Mouse (Mus musculus): ENCODE results near the gene Ilk.
"Not testable (repeated sequence)": the region's sequence is repeated elsewhere in the genome, so short reads cannot be mapped to it uniquely, and the experiment has no call there.

Ilk gene

DNA sequence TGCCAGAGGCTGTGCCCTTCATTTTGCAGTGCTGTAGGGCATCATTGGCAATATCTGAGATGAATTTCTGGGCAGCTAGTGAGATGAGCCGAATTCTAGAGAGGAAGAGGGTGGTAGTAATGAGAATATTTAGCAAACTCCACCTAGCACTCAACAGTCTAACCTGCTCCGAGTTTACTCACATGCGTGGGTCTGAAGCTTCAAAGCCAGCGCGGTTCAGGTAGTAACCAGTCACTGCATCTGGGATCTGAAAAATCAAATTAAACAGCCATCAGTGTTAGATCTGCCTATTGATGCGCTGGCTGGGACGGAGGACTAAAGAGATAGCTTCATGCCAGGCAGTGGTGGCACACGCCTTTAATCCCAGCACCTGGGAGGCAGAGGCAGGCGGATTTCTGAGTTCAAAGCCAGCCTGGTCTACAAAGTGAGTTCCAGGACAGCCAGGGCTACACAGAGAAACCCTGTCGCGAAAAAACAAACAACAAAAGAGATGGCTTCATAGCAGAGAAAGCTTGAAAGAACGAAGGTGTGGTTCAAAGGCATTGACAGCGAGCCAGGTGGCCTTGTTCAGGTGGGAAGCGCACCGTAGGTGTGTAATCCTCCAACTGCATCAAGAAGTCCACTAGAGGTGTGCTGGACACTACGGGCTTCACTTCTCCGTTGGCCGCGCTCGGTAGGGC is 7.0 kb downstream of the Ilk start:
- DNase-seq: not testable (repeated sequence)

DNA sequence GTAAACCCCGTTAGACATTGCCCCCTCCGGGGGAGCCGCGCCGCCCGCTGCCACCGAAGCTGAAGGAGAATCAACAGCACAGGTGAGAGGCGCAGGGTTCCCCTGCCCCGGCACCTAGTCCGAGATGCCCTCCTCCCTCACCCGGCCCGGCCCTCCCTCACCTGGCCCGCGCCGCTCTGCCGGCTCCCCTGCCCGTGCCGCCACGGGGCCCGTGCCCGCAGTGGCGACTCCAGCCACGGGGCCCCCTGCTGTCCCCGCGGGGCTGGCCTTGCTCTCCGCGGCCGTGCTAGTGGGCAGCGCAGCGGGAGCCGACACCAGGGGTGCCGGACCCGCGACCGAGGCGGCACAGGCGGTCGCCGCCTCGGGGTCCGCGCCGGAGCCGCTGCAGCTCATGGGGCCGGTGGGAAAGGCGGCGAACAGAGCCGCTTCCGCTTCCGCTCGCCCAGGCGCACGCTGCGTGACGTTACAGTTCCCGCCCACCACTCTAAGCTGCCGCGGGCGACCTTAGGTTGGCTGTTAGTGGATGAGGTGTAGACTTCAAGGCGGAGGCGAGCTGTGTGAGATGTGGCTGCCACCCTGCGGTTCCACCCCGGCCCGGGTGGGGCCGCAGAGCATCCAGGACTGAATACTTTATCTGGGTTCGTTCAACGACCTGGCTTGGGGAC is 7.7 kb downstream of the Ilk start, which contains the start of gene Taf10:
Gene Taf10 (minus strand): TSS at position 436 of the 665 bp plus-strand sequence.
- DNase-seq: peak; percentile 93 to 94

DNA sequence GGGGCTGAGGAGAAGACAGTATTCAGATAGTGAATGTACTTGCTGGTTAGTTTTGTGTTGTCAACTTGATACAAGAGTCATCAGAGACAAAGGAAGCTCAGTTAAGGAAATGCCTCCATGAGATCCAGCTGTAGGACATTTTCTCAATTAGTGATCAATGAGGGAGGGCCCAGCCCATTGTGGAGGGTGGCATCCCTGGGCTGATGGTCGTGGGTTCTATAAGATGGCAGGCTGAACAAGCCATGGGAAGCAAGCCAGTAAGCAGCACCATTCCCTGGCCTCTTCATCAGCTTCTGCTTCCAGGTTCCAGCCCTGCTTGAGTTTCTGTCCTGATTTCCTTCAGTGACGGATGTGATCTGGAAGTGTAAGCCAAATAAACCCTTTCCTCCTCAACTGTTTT is 11.4 kb downstream of the Ilk start:
- DNase-seq: no peak

DNA sequence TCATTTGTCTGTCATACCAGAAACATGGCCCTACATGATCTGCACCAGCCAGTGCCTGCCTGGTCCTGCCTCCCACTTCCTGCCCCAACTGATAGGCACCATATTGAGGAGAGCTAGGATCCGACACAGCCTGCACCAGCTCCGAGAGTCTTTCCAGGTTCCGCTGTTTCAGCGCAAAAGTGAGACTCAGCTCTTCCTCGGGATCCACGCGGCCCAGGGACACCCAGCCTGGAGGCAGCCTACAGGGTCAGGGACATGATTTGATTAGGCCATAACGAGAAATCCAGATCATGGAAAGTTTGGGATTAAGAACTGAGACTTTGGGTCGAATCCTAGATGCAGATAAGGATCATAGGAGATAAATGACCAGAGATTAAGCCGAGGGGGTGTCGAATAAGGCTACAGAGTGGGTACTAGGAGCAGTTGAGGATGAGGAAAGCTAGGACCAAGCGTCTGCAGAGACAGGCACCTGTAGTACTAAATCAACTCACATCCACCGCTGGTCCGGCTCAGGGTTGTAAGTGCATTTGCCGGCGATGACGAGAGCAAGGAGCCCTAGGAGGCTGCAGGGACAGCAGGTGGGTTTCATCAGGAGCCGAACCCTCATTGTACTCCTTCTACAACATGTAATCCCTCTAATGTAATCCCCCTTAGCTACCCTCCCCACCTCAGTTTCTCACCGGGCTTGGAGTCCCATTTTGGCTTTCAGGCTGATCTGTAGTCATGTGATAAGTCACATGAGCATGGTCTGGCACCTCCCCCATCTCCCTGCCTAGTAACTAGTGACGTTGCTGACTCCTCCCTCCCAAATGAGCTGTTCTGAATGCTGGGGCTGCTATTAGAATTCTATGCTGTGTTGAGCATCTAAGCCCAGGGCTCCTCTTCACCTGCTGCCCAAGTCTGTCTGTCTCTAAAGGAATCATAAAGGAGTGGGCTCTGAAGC is 15.4 kb downstream of the Ilk start, which contains the start of gene Tpp1:
Gene Tpp1 (minus strand): TSS at position 745 of the 943 bp plus-strand sequence.
- peak; percentile 96 for DNase-seq

DNA sequence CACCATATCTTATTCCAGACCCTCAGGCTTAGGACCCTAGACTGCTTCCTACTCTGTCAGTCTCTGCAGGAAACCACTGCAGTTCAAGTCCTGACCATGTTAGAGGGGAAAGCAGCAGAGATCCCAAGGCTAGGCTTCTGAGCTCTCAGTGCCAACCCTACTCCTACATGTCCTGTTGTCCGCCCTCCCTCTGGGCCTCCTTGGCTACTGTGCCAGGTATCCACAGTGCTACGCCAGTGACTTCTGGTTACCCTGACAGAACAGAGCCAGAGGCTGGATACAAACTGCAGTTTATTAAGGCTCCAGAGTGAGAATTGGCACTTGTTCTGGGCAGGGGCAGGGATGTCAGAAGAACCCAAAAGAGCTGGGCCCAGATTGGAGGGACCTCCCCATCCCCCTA is 16.3 kb downstream of the Ilk start:
- peak; percentile 61 for DNase-seq

DNA sequence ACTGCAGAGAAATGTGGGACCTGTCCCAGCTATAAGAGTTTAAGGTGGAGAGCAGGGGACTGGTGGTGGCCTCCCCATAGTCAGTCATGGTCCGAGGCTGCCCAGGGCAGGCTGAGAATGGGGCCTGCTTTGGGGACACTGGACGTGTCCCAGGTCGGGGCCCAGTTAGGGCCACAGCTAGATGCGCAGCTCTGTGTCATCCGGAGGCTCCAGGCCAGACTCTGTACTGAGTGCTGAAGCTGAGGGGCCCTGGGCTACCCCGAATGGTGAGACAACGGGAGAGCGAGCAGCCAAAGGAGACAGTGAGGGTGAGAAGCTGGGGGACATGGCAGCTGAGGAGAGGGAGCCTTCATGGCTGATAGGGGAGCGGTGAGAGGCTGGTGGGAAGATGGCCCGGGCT is 16.9 kb downstream of the Ilk start:
- no peak for DNase-seq

DNA sequence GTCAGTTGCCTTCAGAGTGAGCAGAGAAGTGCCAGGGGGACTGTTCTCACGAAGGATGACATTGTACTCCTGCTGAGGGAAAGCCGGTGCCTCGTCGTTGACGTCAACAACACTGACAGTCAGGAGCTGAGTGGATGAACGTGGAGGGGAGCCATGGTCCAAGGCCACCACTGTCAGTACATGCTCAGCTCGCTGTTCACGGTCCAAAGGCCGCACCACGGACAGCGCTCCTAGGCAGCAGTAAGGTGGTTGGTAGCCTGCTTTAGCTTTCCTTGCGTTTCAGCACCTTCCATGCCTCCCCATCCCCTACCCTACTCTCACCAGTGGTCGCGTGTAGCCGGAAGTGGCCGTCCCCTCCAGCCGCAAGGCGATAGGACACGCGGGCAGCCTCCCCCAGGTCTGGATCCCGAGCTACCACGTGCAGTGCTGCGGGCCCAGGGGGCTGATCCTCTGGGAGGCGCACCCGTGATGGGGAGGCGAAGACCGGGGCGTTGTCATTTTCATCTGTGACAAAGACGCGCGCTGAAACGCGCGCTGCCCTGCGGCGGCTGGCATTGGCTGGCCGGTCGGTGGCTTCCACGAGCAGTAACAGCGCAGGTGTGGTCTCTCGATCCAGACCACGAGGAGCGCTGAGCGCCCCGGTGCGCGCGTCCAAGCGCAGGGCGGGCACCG is 25.6 kb downstream of the Ilk start:
- DNase-seq: no peak

DNA sequence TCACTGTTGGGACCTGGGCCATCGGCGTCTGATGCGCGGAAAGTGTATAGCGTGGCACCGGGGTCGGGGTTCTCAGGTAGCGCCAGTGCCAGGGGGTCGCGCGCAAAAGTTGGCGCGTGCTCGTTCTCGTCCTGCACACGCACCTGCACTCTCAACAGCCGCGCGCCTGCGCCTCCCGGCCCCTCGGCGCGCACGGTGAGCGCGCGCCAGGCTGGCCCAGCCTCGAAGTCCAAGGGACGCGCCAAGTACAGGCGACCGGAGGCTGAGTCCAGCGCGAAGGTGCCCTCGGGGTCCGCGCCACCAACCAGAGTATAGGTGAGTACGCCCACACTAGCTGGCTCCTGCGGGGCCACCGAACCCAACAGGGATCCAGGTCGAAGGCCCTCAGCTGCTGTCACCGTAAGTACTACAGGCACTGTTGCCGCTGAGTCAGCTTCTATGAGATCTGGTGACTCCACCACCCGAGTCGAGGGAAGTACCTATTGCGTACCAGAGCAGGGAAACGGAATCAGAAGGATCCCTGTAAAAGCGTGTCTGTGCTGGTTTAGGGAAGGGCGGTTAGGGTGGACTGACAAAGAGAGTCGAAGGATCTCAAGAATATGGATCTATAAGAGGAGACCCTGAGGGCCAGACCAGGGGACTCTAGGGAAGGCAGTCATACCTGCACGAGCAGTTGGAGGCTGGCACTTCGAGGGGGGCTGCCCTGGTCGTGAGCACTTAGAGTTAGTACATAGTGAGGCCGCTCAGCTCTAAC is 26.3 kb downstream of the Ilk start:
- no peak for DNase-seq

DNA sequence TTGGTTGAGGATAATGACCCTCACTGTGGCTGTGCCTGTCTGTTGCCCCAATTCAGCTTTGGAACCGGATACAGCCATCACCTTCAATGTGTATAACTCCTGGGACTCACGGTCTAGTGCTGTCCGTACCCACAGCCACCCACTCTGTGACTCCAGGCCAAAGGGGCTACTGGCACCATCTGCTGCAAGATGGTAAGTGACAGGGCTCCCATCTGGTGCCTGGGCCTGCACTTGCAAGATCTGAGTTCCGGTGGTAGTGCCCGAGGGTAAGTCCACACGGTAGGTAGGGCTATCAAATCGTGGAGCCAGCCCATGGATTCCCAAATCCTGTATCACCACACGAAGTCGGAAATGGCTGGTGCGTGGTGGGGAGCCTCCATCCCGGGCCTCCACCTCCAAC is 27.9 kb downstream of the Ilk start:
- DNase-seq: peak; percentile 52 to 73

DNA sequence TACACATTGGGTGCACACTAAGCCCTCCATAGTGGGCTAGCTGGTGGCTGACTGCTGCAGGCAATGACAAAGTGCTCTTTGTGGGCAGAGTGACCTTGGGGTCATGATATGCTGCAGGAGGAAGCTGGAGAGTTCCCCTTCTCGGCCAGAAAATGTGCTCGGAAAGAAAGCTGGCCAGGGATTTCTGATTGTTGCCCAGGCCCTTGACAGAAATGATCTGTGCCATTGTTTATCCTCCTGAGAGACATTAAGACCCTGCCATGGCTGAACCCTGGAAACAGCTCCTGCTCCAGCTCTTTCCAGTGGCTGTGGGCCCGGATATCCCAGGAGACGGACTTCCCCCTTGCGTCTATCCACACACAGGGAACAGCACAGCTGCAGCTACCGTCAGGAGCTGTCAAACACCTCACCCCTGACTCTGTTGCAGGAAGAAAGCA is 31.4 kb downstream of the Ilk start:
- no peak for DNase-seq

DNA sequence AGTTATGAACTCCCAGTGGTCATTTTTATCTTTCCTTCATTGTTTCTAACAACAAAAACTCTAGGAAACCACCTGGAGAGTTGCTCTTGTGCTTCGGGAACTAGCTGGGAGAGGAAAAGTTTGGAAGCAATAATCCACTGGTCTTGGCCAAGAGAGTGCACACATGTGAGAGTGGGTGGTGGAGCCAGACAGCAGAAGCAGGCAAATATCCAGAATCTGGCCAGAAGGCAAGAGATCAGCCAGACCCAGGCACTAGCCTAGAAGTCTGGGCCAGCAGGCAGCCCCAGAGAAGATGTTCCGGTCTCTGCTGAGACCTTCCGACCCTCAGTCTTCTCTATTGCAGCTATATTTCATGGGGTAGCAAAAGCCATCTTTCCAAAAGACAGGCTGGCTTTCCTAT is 33.6 kb downstream of the Ilk start:
- no peak for DNase-seq

DNA sequence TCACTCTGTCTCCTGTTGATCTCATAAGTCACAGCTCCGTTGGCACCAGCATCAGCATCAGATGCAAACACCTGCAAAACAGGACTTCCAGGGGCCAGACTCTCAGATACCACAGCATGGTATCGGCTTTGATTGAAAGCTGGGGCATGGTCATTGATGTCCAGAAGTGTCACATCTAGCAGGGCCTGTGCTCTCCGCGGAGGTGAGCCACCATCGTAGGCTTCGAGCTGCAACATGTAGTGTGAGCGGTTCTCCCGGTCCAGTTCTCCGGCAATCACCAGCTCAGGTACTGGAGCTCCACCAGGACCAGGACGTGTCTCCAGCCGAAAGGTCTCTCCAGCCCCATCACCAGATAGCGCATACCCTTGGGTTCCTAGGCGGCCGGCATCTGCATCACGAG is 35.9 kb downstream of the Ilk start:
- DNase-seq: no peak

DNA sequence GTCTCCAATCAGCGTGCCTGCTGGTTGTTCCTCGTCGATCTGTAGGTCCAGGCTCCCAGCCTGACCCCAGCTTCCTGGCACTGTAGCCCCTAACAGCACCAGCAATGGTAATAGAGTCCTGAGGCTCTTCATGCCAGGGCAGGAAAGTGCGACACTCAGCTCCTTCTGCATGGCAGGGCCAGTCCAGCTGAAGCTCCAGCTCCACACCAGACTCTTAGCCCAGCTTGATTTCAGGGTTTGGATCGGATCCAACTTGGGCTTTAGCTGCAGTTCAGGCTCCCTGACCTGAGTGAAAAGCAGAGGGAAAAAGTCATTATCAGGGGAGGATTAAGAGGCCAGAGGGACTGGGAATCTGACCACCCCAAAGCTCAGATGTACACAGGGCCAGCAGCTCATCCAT is 36.6 kb downstream of the Ilk start:
- DNase-seq: peak; percentile 53 to 54

DNA sequence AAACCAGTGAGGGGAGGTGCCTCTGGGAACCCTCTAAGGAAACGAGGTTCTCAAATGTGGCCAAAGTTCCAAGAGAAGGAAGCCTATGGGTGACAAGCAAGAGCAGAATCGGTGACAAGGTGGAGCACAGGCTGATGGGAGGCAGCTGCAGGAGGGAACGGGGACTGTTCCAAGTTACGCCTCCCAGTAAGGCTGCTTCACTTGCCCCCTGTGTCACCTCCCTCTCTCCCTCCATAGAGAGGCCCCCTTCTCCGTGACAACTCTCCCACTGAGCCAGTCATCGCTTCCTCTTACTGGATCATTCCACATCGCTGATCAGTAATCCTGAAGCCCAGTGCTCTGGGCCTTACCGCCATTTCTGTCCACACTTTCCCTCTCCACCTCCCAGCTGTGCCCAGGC is 38.3 kb downstream of the Ilk start:
- DNase-seq: no peak

DNA sequence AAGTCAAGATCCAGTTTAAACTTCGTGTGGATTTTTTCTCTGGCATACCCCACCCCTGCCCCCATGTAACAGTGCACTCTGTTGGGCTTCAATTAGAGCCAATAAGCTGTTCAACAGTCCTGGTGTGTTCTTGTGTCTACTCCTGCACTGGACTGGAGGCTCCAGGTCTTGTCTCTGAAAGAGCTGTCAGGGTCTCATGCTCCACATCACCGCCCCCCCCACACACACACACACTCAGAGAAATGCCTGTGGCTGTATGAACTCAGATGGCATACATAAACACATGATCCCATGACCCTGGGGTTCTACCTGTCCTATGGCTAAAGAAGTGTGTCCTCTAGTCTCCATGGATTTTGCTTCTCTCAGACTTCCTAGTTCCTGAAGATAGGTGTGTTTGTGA is 39.6 kb downstream of the Ilk start:
- DNase-seq: no peak

DNA sequence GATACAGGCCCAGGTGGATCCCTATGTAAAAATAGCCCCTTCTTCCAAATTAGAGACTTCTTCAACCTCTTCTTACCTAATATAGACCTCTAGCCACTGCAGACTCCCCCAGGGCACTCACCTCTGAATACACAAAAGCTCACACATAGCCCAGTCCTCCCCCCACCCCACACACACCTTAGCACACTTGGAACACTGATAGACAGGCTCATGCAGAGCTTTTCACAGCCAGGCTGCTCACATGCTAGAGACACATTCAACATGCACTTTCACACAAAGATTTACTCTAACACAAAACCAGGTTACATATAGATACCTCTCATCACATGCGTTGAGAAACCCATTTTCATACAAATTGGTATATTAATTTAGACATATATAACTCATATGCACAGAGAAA is 40.9 kb downstream of the Ilk start:
- no peak for DNase-seq

DNA sequence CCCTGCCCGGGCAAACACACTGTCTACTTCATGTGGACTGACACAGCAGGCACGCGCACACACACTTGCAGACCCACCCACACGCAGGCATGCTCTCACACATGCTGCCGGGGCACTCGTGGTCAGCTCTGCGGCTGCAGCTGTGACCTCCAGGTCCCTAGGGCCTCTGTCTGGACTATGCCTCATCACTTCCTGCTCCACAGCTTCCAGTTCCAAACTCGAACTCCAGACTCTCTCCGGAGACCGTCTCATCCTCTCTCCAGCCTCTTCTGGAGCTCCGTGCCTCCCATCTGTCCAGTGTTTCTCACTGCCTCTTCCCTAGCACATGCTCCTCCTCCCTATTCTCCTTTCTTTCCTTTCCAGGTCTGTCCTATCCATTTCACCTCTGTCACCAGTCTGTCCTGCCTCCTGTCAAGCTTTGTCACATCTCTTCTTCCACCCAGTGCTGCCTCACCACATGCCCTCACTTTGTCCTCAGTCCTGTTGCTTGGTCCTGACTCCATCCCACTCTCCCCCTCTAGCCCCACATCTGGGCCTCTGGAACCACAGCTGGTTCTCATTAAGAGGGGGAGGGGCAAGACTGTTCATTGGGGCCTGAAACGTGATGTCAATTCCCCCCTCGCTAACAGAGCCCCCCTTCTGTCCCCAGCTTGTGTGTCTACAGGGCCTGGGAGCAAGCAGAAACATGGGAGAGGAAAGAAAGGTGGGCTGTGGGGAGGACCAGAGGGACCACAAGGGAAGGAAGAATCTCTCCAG is 41.6 kb downstream of the Ilk start:
- no peak for DNase-seq

DNA sequence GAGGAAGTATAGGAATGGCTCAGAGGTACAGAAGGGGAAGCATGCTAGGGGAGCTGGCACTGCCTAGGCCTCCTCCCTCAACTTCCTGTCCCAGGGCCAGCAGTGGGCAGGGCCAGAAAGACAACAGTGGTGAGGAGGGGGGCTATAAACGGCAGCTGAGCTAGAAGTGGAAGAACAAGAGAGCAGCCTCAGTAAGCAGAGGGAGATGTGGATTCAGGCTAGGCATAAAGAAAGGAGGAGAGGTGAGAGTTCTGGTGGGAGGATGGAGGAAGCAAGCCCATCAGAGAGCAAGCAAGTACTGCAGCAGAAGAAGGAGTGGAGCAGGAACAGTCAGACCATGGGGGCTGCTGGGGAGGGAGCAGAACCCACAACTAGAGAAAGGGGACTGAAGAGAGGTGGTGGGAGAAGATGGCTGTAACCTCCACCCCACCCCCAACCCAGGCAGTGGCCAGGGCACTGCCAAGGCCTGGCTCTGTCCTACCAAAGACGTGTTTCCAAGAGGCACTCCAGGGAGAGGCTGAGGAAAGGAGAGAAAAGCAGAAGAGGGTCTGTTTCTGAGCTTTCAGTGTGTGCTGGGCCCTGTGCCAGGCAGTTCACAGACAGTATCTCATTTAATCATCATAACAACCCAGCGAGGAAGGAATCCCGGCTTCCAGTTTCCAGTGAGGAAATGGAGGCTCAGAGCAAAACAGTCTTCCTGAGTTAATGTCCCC is 42.3 kb downstream of the Ilk start:
- DNase-seq: peak; percentile 65 to 77

DNA sequence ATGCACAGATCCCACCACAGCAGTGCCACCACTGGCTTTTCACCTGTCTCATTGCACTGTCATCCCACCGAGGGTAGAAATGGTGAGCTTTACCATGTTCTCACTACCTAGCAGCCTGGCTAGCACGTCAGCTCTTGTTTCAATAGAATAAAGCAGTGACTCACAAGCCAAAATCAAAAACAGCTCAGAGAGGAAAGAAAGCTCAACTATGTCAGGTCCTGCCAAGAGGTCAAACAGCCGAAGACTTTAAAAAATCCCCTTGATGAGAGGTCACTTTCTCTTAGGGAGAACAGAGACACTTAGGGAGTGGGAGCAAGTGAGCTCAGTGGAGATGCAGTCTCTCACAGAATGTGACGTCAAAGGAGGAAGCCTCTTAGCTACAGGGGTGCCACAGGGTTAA is 47.5 kb downstream of the Ilk start:
- no peak for DNase-seq

DNA sequence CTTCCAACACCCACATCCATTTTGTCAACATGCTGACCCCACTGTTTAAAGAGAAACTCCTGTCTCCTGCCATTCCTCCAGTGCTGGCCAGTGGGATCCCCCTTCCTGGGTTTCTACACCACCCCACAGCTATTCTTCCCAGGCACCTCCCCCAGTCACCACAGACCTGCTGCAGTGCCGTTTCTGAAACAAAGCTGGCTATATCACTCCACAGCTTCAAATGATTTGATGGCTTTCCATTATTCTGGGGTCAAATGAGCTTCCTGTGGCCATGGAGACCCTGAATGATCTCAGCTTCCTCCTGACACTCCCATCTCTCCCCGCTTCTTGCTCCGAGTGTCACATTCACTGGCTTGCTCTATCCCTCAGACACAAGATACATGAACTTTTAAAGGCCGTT is 48.2 kb downstream of the Ilk start:
- DNase-seq: no peak
